Mouse (Mus musculus): Measurements from ENCODE around the gene Gm20479. TPM values are rescaled to one million over a fixed set of nuclear protein-coding genes. Genes with fewer than 3 reads are reported as not detected.

Gm20479 gene
- polyA plus RNA-seq, 1 experiment from 2014 or later: not detected

GRCm38 (mm10) chr7:27339519-27339918, 17.7 kb downstream of the Gm20479 start:
- peak; percentile 38 for ATAC-seq (replicated peaks)
- peak overlapping the region; percentile 23 for H3K9ac ChIP-seq
- peak overlapping the region; percentile 34 for H3K4me3 ChIP-seq
- peaks cover 40% of the 10 kb centered on the region for H3K4me1 ChIP-seq
- 22% methylated on average over 7 of the region's 7 CpGs for WGBS
- peaks cover 36% of the 10 kb centered on the region for H3K27me3 ChIP-seq (replicated peaks)
- H3K27ac ChIP-seq: peak overlapping the region; percentile 65
- H3K9me3 ChIP-seq: no peaks in the 10 kb centered on the region
- H3K36me3 ChIP-seq (replicated peaks): peaks cover 12% of the 10 kb centered on the region; the same call in 1 of the 2 replicates
- H3K4me2 ChIP-seq: peak overlapping the region; percentile 51

- peaks cover 40% of the 10 kb centered on the region for H3K27me3 ChIP-seq (replicated peaks)
- H3K27ac ChIP-seq: peak overlapping the region; percentile 65
- WGBS: 62% methylated on average over 4 of the region's 4 CpGs
- 0 out of 2 replicates have a peak, but pooled peaks have one; percentile 25 for ATAC-seq (replicated peaks)
- no peaks in the 10 kb centered on the region for H3K9me3 ChIP-seq
- H3K4me3 ChIP-seq: peak overlapping the region; percentile 34
- H3K4me2 ChIP-seq: peak overlapping the region; percentile 51
- peaks cover 8% of the 10 kb centered on the region; the same call in 1 of the 2 replicates for H3K36me3 ChIP-seq (replicated peaks)
- peak overlapping the region; percentile 23 for H3K9ac ChIP-seq
- H3K4me1 ChIP-seq: peaks cover 43% of the 10 kb centered on the region
Measured at GRCm38 (mm10) chr7:27339114-27339513, 18.1 kb downstream of the Gm20479 start.

GRCm38 (mm10) chr7:27337175-27337853, 19.9 kb downstream of the Gm20479 start, which contains the start of gene Ltbp4:
Ltbp4 (minus strand) TSS chr7:27337692.
- peak within 1 kb of the TSS; percentile 59 for H3K4me2 ChIP-seq
- H3K27ac ChIP-seq: no peak within 1 kb of the TSS
- H3K27me3 ChIP-seq (replicated peaks): peaks cover 58% of the 10 kb centered on the region
- peak within 1 kb of the TSS; percentile 40; the same call in 1 of the 2 replicates for H3K9ac ChIP-seq
- WGBS: 1% methylated on average over 36 of the region's 36 CpGs
- H3K4me3 ChIP-seq: peak within 1 kb of the TSS; percentile 32
- H3K36me3 ChIP-seq (replicated peaks): peaks cover 6% of the 10 kb centered on the region; the same call in 1 of the 2 replicates
- H3K9me3 ChIP-seq: no peaks in the 10 kb centered on the region
- ATAC-seq (replicated peaks): no peak
- peaks cover 61% of the 10 kb centered on the region for H3K4me1 ChIP-seq

GRCm38 (mm10) chr7:27335928-27336823, 21.0 kb downstream of the Gm20479 start:
- peaks cover 70% of the 10 kb centered on the region for H3K4me1 ChIP-seq
- H3K4me2 ChIP-seq: peak overlapping the region; percentile 59
- H3K27me3 ChIP-seq (replicated peaks): peaks cover 69% of the 10 kb centered on the region
- ATAC-seq (replicated peaks): peak; percentile 82
- peak overlapping the region; percentile 32 for H3K4me3 ChIP-seq
- H3K36me3 ChIP-seq (replicated peaks): no peaks in the 10 kb centered on the region
- H3K27ac ChIP-seq: no peak overlapping the region
- H3K9ac ChIP-seq: peak overlapping the region; percentile 40; the same call in 1 of the 2 replicates
- H3K9me3 ChIP-seq: no peaks in the 10 kb centered on the region
- WGBS: 1% methylated on average over 47 of the region's 47 CpGs

GRCm38 (mm10) chr7:27335011-27335720, 22.1 kb downstream of the Gm20479 start:
- H3K4me3 ChIP-seq: no peak overlapping the region
- H3K9ac ChIP-seq: no peak overlapping the region
- H3K4me1 ChIP-seq: peaks cover 80% of the 10 kb centered on the region
- no peak overlapping the region for H3K27ac ChIP-seq
- H3K36me3 ChIP-seq (replicated peaks): no peaks in the 10 kb centered on the region
- no peak for ATAC-seq (replicated peaks)
- WGBS: 60% methylated on average over 15 of the region's 15 CpGs
- H3K9me3 ChIP-seq: no peaks in the 10 kb centered on the region
- H3K27me3 ChIP-seq (replicated peaks): peaks cover 80% of the 10 kb centered on the region
- H3K4me2 ChIP-seq: no peak overlapping the region

GRCm38 (mm10) chr7:27334405-27334911, 22.8 kb downstream of the Gm20479 start:
- no peaks in the 10 kb centered on the region for H3K36me3 ChIP-seq (replicated peaks)
- H3K4me1 ChIP-seq: peaks cover 78% of the 10 kb centered on the region
- H3K4me3 ChIP-seq: no peak overlapping the region
- H3K4me2 ChIP-seq: peak overlapping the region; percentile 94
- WGBS: 2% methylated on average over 30 of the region's 32 CpGs
- no peaks in the 10 kb centered on the region for H3K9me3 ChIP-seq
- no peak overlapping the region for H3K27ac ChIP-seq
- peaks cover 87% of the 10 kb centered on the region for H3K27me3 ChIP-seq (replicated peaks)
- ATAC-seq (replicated peaks): no peak
- H3K9ac ChIP-seq: no peak overlapping the region

- H3K27ac ChIP-seq: no peak overlapping the region
Measured at GRCm38 (mm10) chr7:27333316-27333941, 23.8 kb downstream of the Gm20479 start.

GRCm38 (mm10) chr7:27332353-27333199, 24.6 kb downstream of the Gm20479 start:
- H3K36me3 ChIP-seq (replicated peaks): no peaks in the 10 kb centered on the region
- no peak for ATAC-seq (replicated peaks)
- peak overlapping the region; percentile 46 for H3K4me3 ChIP-seq
- peaks cover 66% of the 10 kb centered on the region for H3K4me1 ChIP-seq
- H3K4me2 ChIP-seq: peak overlapping the region; percentile 94
- WGBS: 1% methylated on average over 39 of the region's 39 CpGs
- H3K9ac ChIP-seq: peak overlapping the region; percentile 52; the same call in 1 of the 2 replicates
- H3K9me3 ChIP-seq: no peaks in the 10 kb centered on the region
- no peak overlapping the region for H3K27ac ChIP-seq
- peaks cover 99% of the 10 kb centered on the region for H3K27me3 ChIP-seq (replicated peaks)

More at GRCm38 (mm10) chr7:27333316-27333941, 23.8 kb downstream of the Gm20479 start:
- ATAC-seq (replicated peaks): no peak
- Histone ChIP-seq H3K4me1 (peaks cover 72% of the 10 kb centered on the region), H3K4me3 (peak overlapping the region; percentile 46), H3K27me3 (replicated peaks) (peaks cover 97% of the 10 kb centered on the region), H3K4me2 (peak overlapping the region; percentile 94), H3K36me3 (replicated peaks) (no peaks in the 10 kb centered on the region), H3K9ac (peak overlapping the region; percentile 52), H3K9me3 (no peaks in the 10 kb centered on the region)
- WGBS: under 1% methylated on average over 42 of the region's 77 CpGs

GRCm38 (mm10) chr7:27331854-27332253, 25.4 kb downstream of the Gm20479 start:
- Histone ChIP-seq H3K4me1 (peaks cover 59% of the 10 kb centered on the region), H3K9ac (no peak overlapping the region), H3K36me3 (replicated peaks) (no peaks in the 10 kb centered on the region), H3K27ac (no peak overlapping the region), H3K4me2 (no peak overlapping the region), H3K9me3 (no peaks in the 10 kb centered on the region), H3K27me3 (replicated peaks) (peaks cover 99% of the 10 kb centered on the region), H3K4me3 (no peak overlapping the region)
- ATAC-seq (replicated peaks): no peak
- WGBS: 11% methylated on average over 8 of the region's 8 CpGs

- Histone ChIP-seq H3K4me3 (no peak overlapping the region), H3K9ac (no peak overlapping the region), H3K27ac (no peak overlapping the region), H3K27me3 (replicated peaks) (peaks cover 98% of the 10 kb centered on the region), H3K4me2 (peak overlapping the region; percentile 59; the same call in 1 of the 2 replicates), H3K4me1 (peaks cover 56% of the 10 kb centered on the region), H3K36me3 (replicated peaks) (no peaks in the 10 kb centered on the region), H3K9me3 (no peaks in the 10 kb centered on the region)
- ATAC-seq (replicated peaks): no peak
- 3% methylated on average over 8 of the region's 8 CpGs for WGBS
Measured at GRCm38 (mm10) chr7:27331541-27331851, 25.7 kb downstream of the Gm20479 start.
